Mouse (Mus musculus) brown adipose tissue, adult 24 weeks (tissue): ENCODE results near the gene Slc16a6. TPM values are rescaled to one million over a fixed set of nuclear protein-coding genes. Genes with fewer than 3 reads are reported as not detected.

ENCODE experiments used
- H3K27ac ChIP-seq: fragments of 200-500 bp; replicated peaks from 2 replicates; pipeline ENCODE4 v1.5.1; 2012; ENCODE audit warnings: low read depth, mild to moderate bottlenecking, low read length
- H3K4me1 ChIP-seq: fragments of 200-500 bp; 2 replicates; pipeline ENCODE4 v1.6.1; 2012; ENCODE audit warnings: low read length, mixed read lengths; ENCODE audit not compliant: control insufficient read depth, insufficient read depth, insufficient read length
- H3K4me3 ChIP-seq: fragments of 200-500 bp; 2 replicates; pipeline ENCODE4 v1.5.1; 2012; ENCODE audit warnings: low read depth, mild to moderate bottlenecking, low read length, moderate library complexity; ENCODE audit not compliant: insufficient read depth
- polyA plus RNA-seq: library from polyadenylated mRNA; stranded (reverse); fragments of >200 nt; gene quantifications from 2 replicates; pipeline ENCODE4 v1.2.4, GENCODE M21; 2012; ENCODE audit not compliant: missing spikeins, insufficient read depth, insufficient read length

Gene Slc16a6
- polyA plus RNA-seq, 1 experiment, result 1.2 TPM

- Histone ChIP-seq H3K4me3 (peak overlapping the region; percentile 79), H3K4me1 (no peaks in the 10 kb centered on the region), H3K27ac (no peak overlapping the region)
These were observed 816 bp upstream of the Slc16a6 start for GRCm38 (mm10) chr11:109474086-109474742.

- no peaks in the 10 kb centered on the region for H3K4me1 ChIP-seq
- peak overlapping the region; percentile 79 for H3K4me3 ChIP-seq
- no peak overlapping the region for H3K27ac ChIP-seq
These were observed 602 bp downstream of the Slc16a6 start for GRCm38 (mm10) chr11:109472821-109473170.

- H3K4me1 ChIP-seq, result no peaks in the 10 kb centered on the region
- no peak overlapping the region for H3K27ac ChIP-seq
- peak overlapping the region; percentile 79 for H3K4me3 ChIP-seq
These were observed 1.2 kb downstream of the Slc16a6 start for GRCm38 (mm10) chr11:109472171-109472691.

- Histone ChIP-seq H3K27ac (no peak overlapping the region), H3K4me3 (peak overlapping the region; percentile 79), H3K4me1 (no peaks in the 10 kb centered on the region)
These were observed 2.2 kb downstream of the Slc16a6 start for GRCm38 (mm10) chr11:109470921-109471861.

GRCm38 (mm10) chr11:109470170-109470569, 3.2 kb downstream of the Slc16a6 start:
- no peaks in the 10 kb centered on the region for H3K4me1 ChIP-seq
- H3K27ac ChIP-seq, result no peak overlapping the region

GRCm38 (mm10) chr11:109468133-109468532, 5.3 kb downstream of the Slc16a6 start:
- Histone ChIP-seq H3K4me1 (no peaks in the 10 kb centered on the region), H3K27ac (no peak overlapping the region), H3K4me3 (no peak overlapping the region)

More at GRCm38 (mm10) chr11:109470170-109470569, 3.2 kb downstream of the Slc16a6 start:
- no peak overlapping the region for H3K4me3 ChIP-seq

- Histone ChIP-seq H3K4me1 (no peaks in the 10 kb centered on the region), H3K27ac (no peak overlapping the region), H3K4me3 (no peak overlapping the region)
These were observed 6.4 kb downstream of the Slc16a6 start for GRCm38 (mm10) chr11:109466987-109467386.

GRCm38 (mm10) chr11:109465068-109465467, 8.3 kb downstream of the Slc16a6 start:
- no peak overlapping the region for H3K27ac ChIP-seq
- H3K4me1 ChIP-seq, result no peaks in the 10 kb centered on the region
- H3K4me3 ChIP-seq, result no peak overlapping the region

- no peaks in the 10 kb centered on the region for H3K4me1 ChIP-seq
- no peak overlapping the region for H3K4me3 ChIP-seq
- H3K27ac ChIP-seq, result no peak overlapping the region
These were observed 12.8 kb downstream of the Slc16a6 start for GRCm38 (mm10) chr11:109460586-109460985.

GRCm38 (mm10) chr11:109458165-109458564, 15.2 kb downstream of the Slc16a6 start:
- no peak overlapping the region for H3K4me3 ChIP-seq
- H3K27ac ChIP-seq, result no peak overlapping the region
- H3K4me1 ChIP-seq, result no peaks in the 10 kb centered on the region

GRCm38 (mm10) chr11:109456261-109456660, 17.1 kb downstream of the Slc16a6 start:
- Histone ChIP-seq H3K4me1 (no peaks in the 10 kb centered on the region), H3K27ac (no peak overlapping the region), H3K4me3 (no peak overlapping the region)

GRCm38 (mm10) chr11:109451169-109451568, 22.2 kb downstream of the Slc16a6 start:
- Histone ChIP-seq H3K4me3 (no peak overlapping the region), H3K27ac (no peak overlapping the region), H3K4me1 (no peaks in the 10 kb centered on the region)

- no peak overlapping the region for H3K27ac ChIP-seq
- H3K4me1 ChIP-seq, result peaks cover 4% of the 10 kb centered on the region; the same call in 1 of the 2 replicates
- H3K4me3 ChIP-seq, result no peak overlapping the region
These were observed 27.9 kb downstream of the Slc16a6 start for GRCm38 (mm10) chr11:109445438-109446035.

GRCm38 (mm10) chr11:109444600-109444999, 28.8 kb downstream of the Slc16a6 start:
- H3K27ac ChIP-seq, result no peak overlapping the region
- H3K4me1 ChIP-seq, result peaks cover 4% of the 10 kb centered on the region; the same call in 1 of the 2 replicates
- H3K4me3 ChIP-seq, result no peak overlapping the region
